ENCODE assay signal across 26 mouse cellular contexts in the genomic region with DNA sequence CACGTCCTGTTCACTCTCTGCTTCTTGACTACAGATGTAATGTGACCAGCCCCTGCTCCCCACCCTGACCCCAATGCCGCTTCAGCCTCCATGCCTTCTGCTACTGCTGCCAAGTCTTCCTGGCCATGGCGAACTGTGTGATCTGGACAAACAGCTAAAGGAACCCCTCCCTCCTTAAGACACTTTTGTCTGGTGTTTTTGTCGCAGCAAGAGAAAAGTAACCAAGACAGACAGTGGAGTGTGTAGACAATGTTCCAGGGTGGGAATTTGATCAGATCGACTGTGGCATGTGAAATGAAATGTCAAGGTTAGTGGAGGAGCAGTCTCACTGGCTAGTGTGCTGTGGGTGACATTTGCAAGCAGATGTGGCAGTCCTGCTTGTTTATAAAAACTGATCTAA.
"Had no signal": no experiment of that assay in that cellular context is flagged by ENCODE, and none has a peak within 500 bp of the region (broad histone marks: within the 10 kb centered on the region; RNA-seq: fewer than 3 reads in every experiment).

No protein-coding gene starts in this region.

- H3K36me3 ChIP-seq: heart, embryonic 10.5 days; heart, embryonic 12.5 days; hindbrain, embryonic 10.5 days; hindbrain, embryonic 12.5 days; intestine, embryonic 15.5 days; kidney, embryonic 15.5 days; limb, embryonic 13.5 days; limb, embryonic 15.5 days; liver, embryonic 12.5 days had no signal

- H3K4me2 ChIP-seq: heart, embryonic 12.5 days; hindbrain, embryonic 12.5 days; hindbrain, embryonic 14.5 days; intestine, embryonic 15.5 days; kidney, embryonic 15.5 days; limb, embryonic 13.5 days; limb, embryonic 15.5 days; liver, embryonic 12.5 days had no signal

- H3K4me3 ChIP-seq: heart, embryonic 10.5 days; heart, embryonic 12.5 days; hindbrain, embryonic 10.5 days; hindbrain, embryonic 12.5 days; intestine, embryonic 15.5 days; kidney, embryonic 15.5 days; limb, embryonic 13.5 days; limb, embryonic 15.5 days; liver, embryonic 12.5 days had no signal

- DNase-seq: gastrocnemius, postnatal 14 days; gastrocnemius, postnatal 36 days; heart, adult 18-20 months; heart, postnatal 10 days; heart, postnatal 4 days; kidney, adult 18-20 months; kidney, adult 9 months; kidney, postnatal 14 days; kidney, postnatal 36 days; layer of hippocampus, adult 9-11 months; layer of hippocampus, postnatal 36 days; left cerebral cortex, postnatal 4 days had no signal

- H3K4me1 ChIP-seq: heart, embryonic 10.5 days; heart, embryonic 12.5 days; hindbrain, embryonic 10.5 days; hindbrain, embryonic 12.5 days; intestine, embryonic 15.5 days; kidney, embryonic 15.5 days; limb, embryonic 15.5 days; liver, embryonic 12.5 days had no signal

- ATAC-seq: hindbrain, embryonic 16.5 days; inflammation-experienced regulatory T-cells, adult 6 months; intestine, embryonic 15.5 days; intestine, postnatal 0 days; liver, embryonic 12.5 days had no signal

- H3K27ac ChIP-seq: heart, embryonic 10.5 days; hindbrain, embryonic 10.5 days; hindbrain, embryonic 12.5 days; hindbrain, embryonic 14.5 days; intestine, embryonic 15.5 days; kidney, embryonic 15.5 days; kidney, postnatal 0 days; limb, embryonic 13.5 days; limb, embryonic 15.5 days; liver, embryonic 12.5 days had no signal

- H3K9me3 ChIP-seq: heart, embryonic 10.5 days; heart, embryonic 12.5 days; hindbrain, embryonic 10.5 days; hindbrain, embryonic 12.5 days; intestine, embryonic 15.5 days; kidney, embryonic 15.5 days; limb, embryonic 13.5 days; limb, embryonic 15.5 days; liver, embryonic 12.5 days had no signal

- H3K9ac ChIP-seq: heart, embryonic 12.5 days; hindbrain, embryonic 12.5 days; hindbrain, embryonic 14.5 days; intestine, embryonic 15.5 days; kidney, embryonic 15.5 days; limb, embryonic 13.5 days; limb, embryonic 15.5 days; liver, embryonic 12.5 days had no signal

- H3K27me3 ChIP-seq: heart, embryonic 12.5 days; hindbrain, embryonic 12.5 days; intestine, embryonic 15.5 days; kidney, embryonic 15.5 days; limb, embryonic 13.5 days; liver, embryonic 12.5 days had no signal
